Mouse (Mus musculus) neutrophil, adult 5-6 weeks (primary cell): Measurements from ENCODE around the gene Arl14. TPM values are rescaled to one million over a fixed set of nuclear protein-coding genes. Genes with fewer than 3 reads are reported as not detected.
A peak's percentile ranks its signal among the peaks of the same experiment; 100 is the strongest.

Source experiments
- ATAC-seq: fragments of 151-379, 151-347 bp; 2 replicates; pipeline ENCODE4 v1.8.0; 2017; ENCODE audit warnings: mild to moderate bottlenecking, moderate TSS enrichment; ENCODE audit not compliant: insufficient number of reproducible peaks, poor library complexity, low FRiP score, severe bottlenecking; ENCODE audit errors: extremely low read depth
- total RNA-seq: library from RNA; stranded (forward); fragments of 200-1000 nt; gene quantifications from 2 replicates; pipeline ENCODE4 v1.2.3, GENCODE M21; 2017

Gene Arl14
- total RNA-seq: not detected in 2 replicates

DNA sequence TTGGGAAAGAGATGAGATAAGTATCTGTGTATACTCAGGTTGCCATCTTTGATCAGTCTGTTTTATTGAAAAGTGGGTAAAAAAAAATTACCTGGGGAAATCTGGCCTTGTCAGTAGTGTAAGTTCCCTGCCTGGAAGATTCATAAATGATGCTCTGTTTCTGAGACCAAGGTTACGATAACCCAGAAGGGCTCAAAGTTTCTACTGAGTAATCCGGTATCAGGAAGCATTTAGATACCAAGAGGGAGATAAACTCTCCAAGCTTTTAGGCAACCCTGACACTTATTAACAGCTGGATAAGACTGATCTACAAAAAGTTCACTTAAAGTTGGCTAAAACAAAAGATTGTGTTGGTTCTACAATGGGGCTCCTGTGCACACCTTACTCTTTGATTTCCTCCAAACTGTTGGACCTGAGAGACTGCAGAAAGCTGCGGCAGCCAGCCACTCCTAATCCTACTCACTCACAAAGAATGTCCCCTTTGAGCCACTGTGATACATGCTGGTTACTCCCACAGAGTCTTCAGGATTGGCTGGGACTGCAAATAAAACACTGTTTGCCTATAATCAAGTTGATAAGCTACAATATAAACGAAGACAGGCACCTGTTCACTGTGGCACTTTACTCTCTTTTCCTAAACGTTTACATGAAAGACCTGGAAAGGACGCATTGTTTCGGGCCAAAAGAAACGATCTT lies at the start of gene Arl14:
Arl14 (plus strand) TSS at position 614 of the 696 bp plus-strand sequence.
- ATAC-seq: no peak

DNA sequence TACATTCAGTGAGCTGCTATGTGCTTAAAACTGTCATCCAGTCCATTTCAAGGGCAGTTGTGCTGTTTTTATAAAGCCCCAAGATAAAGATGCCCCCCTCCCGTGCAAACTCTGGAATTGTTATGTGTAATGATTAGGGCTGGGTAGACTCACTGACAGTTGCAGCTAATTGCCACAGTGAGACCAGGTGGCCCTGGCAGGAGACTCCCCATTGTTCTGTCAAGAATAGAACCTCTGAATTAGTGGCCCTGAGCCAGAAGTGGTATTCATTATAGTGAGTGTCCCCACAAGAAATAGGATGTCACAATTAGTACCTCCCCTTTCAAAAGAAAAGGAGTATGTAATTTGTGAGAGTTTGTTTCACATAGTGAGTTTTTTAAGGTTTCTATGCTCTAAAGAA lies 47.0 kb upstream of the Arl14 start:
- no peak for ATAC-seq

DNA sequence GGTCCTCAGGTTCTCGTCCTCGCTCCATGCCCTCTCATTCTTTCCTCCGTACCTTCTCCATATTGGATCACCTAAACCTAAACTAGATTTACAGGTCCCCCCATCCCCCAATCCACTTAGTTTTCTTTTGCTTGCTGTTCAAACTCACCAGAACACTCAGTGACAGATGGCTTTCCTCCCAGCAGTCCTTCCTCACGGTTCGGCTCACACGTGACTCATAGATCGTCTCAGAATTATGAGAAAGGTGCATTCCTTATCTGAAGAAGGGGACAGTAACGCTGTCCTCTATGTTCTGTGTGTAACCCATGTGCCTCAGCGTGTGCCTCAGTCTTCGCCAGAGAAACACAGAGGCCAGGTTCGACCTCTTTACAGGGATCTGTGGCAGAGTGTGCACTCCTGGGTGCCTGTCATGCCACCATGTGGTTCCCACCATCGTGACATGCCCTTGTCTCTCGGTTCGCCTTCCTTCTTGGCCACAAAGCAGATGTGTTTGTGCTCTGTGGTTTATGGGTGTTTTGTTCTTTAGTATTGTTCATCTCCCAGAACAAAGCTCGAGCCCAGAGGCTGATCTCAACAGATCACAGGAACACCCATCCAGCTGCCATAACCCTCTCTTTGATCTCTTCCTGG lies 44.9 kb upstream of the Arl14 start:
- peak; percentile 52; the same call in 1 of the 2 replicates for ATAC-seq

DNA sequence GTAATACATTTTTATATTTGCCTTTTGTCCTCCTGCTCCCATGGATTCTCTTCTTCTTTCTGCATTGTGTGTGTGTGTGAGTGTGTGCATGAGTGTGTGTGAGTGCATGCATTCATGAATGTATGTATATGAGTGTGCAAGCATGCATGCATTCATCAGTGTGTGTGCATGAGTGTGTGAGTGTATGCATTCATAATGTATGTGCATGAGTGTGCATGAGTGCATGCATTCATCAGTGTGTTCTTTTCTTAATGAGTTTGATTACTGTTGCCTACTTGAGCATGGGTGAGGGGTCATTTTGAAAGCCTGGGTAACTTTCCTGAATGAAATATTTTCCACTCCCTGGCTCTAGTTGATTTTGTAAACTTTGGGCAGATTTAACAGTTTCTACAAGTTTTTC lies 44.3 kb upstream of the Arl14 start:
- ATAC-seq: no peak

DNA sequence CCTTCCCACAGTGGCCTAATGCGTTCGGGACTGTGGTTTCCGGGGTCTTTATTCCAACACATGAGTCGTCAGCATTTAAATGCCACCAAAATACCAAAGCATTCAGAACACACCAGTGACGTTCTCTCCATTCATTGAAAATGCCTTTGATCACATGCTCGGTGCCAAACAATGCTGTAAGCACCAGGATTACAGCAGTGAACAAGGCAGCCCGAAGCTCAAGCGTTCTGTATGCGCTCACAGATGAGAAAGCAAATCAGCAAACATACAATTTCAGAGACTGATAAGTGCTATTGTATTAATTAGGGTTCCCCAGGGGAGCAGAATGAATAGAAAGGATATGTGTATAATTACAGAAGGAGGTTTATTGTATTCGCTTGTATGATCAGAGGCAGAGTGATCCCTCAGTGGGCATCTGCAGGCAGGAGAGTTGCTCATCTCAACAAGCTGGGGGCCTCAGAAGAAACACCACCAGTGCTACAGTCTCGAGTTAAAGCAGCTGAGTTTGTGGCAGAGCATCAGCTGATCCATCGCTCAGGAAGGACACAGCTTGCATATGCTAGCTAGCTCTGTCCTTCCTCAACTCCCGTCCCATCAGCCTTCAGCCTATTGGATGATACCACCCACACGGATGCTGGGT lies 43.7 kb upstream of the Arl14 start:
- ATAC-seq: no peak

DNA sequence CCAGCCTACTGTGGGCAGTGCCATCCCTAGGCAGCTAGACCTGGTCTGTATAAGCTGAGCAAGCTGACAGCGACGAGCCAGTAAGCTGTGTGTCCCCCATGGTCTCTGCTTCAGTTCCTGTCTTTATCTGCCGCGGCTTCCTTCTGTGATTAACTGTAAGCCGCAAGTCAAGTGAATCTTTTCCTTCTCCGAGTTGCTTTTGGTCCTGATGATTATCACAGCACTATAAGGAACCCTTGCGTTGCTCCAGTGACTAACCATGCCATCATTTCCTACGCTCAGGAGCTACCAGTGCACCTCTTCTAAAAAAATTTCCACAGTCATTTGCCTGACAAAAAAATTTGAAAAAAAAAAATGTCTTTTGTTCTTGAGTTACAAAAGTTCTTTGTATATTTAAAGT lies 40.7 kb upstream of the Arl14 start:
- ATAC-seq: no peak

DNA sequence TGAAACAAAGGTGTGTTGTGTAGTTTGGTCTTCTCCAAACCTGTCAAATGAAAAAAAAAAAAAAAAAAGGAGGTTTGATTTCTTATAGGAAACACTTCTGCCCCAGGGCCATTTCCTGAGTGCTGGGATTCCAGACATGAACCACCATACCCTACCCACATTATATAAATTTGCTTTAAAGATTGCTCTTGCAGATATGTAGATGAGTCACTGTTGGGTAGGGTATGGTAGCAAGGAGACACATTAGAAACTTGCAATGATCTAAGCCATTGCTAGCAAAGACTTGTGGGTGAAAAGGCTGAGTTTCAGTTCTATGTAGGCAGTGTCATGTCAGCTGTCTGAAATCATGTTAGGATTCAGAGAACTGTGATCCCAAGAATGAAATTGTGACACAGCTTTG lies 40.0 kb upstream of the Arl14 start:
- no peak for ATAC-seq

DNA sequence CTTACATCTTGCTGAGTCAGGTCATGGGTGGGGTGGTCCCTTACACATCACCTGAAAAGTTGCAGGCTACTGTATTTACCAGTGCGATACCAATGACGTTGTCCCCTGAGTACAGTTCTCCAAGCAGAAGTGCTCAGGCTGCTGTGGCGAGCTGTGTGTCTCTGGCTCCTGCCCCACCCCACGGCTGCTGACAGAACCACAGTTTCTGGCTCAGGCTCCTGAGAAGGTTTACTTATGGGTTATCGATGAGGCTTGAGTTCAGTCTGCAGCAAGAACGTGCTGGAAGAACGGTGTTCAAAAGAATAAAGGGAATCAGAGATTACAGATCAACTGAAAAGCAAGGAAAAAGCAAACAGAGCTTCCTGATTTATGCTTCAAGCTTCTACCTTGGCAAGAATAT lies 37.0 kb upstream of the Arl14 start:
- ATAC-seq: no peak

DNA sequence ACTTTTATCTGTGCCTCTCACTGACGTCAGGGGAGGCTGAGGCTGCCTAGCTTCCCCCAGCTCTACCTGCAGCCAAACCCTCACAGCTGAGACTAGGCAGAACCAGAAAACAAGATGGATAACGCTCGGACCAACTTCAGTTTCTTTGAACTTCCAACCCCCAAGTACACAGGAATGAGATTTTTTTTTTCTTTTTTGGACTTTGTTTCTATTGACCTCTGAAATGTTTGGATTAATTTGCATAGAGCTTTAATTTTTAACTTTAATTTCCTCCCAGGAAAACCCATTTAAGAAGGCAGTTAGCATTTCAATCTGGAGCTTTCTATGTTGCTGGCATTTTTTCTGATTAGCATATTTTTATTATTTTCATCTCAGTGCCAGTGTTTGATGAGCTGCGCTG lies 36.2 kb upstream of the Arl14 start:
- ATAC-seq: no peak

DNA sequence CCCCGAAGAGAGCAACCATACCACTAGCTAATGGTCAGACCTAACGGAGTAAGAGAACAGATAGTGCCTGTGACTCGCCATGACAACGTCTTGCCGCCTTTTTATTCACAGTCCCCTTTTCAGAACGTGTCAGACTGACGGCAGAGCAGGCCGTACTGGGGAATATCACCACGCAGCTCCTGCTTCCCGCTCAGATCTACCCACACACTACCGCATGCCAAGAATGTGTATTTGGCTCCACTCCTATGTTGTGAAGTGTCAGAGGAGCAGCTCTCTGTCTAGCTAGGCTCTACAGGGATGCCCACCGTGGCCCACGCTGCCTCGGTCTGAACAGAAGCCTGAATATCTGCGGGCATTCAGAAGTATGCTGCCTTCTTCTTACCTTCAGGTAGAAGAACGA lies 35.6 kb upstream of the Arl14 start:
- ATAC-seq: no peak

DNA sequence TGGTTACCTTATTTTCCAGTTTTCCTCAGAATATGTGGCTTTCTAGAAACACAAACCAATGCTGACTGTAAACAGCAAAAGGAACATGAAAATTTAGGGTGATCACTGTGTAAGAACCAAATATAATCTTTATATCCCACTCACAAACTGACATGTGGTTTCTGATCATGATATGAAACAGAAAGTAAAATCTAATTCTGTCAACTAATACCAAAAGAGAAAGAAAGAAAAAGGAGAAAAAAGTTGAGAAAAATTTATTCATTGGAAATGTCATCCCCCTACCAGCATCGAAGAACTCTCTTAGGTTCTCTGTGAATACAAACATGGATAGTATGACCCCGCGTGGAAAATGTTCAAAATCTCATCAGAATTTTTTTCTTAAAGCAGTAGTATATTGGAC lies 29.2 kb upstream of the Arl14 start:
- no peak for ATAC-seq

DNA sequence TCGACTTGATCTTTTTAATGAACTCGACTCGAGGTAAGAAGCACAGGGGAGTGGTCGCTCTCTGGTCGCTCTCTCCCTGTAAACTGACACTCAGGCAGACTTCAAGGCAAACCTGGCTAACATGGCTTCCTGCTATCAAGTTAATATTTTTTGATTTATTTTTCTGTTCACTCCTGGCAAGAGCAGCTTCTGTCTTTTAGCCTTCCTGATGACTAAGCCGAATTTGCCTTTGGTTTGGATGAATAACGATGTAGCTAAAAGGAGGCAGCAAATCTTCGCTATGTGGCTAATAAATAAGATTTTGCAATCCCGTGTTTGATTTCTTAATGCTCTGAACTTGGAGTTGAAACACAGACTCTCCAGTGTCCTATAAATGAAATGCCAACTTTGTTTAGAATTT lies 27.7 kb upstream of the Arl14 start:
- no peak for ATAC-seq

DNA sequence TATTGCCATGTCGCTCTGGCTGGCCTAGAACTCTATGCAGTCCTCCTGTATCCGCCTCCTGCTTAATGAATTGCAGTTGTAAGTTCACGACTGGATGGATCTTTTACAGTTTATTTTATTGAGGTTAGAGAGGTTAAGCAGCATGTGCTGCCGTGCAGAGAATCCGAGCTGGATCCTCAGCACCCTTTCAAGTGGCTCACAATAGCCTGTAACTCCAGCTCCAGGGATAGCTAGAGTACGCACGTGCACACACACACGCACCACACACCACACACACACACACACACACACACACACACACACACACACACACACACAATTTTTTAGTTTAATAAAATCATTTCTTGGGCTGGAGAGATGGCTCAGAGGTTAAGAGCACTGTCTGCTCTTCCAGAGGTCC lies 27.0 kb upstream of the Arl14 start:
- no peak for ATAC-seq

DNA sequence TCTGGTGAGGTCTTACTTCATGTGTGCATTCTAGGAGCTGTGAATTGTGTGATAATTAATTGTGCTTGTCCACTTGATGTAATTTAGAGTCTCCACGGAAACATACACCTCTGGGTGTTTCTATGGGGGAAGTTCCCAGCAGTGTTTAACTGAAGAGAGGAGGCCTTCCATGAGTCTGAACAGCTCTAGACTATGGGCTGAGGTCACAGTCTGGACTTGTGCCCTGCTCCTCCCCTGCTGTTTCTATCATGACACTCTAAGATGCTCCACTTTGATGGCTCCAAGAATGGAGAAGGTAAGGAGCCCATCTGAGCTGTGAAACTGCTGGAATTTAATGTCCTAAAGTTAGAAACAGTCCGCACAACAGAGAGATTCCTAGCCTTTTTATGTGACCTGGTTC lies 24.1 kb upstream of the Arl14 start:
- no peak for ATAC-seq

DNA sequence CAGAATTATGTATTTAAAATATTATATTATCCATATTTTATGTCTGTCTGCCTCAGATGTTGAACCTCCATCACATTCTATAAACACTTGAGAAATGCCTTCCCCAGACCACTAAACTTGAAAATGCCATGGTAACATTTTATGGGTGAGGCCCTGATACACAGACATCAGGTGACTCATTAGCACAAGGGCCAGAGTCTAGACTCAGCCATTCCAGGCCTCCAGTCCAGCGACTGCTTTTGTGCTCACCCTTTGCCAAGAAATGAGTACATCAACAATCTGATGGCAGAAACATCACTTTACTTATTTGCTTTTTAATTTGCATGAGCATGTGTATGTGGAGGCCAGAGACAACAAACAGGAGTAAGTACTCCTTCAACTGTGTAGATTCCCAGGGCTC lies 22.0 kb upstream of the Arl14 start:
- ATAC-seq: no peak

DNA sequence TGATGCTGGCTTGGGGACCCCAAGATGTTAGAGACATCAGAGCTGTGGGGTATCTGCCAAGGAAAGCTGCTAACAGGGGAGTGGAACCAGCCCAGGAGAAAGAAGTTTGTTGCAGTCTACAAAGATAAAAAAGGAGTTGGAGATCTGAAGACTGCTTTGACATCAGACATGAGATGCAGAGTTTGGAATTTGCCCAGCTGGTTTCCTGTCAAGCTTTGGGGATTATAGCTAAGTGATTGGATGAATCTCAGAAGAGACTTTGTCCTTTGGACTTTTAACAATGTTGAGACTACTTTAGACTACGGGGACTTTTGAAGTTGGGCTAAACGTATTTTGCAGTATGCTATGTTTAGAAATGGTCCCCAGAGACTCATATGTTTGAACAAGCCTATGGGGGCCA lies 21.0 kb upstream of the Arl14 start:
- no peak for ATAC-seq

DNA sequence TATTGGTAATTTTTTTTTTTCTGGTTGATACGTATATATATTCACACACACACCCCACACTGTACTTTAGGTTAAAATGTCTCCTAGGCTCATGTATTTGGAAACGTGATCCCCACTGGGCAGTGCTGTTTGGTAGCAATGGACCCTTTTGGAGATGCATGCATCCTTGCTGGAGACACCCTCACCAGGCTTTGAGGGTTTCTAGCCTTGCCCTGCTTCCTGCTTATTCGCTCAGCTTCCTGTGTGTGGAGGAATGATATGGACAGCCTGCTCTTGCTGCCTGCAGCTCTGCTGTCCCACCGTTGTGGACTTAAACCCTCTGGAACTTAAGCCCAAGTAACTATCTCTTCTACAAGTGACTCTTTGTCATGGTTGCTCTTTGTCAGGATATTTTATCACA lies 19.3 kb upstream of the Arl14 start:
- ATAC-seq: no peak

DNA sequence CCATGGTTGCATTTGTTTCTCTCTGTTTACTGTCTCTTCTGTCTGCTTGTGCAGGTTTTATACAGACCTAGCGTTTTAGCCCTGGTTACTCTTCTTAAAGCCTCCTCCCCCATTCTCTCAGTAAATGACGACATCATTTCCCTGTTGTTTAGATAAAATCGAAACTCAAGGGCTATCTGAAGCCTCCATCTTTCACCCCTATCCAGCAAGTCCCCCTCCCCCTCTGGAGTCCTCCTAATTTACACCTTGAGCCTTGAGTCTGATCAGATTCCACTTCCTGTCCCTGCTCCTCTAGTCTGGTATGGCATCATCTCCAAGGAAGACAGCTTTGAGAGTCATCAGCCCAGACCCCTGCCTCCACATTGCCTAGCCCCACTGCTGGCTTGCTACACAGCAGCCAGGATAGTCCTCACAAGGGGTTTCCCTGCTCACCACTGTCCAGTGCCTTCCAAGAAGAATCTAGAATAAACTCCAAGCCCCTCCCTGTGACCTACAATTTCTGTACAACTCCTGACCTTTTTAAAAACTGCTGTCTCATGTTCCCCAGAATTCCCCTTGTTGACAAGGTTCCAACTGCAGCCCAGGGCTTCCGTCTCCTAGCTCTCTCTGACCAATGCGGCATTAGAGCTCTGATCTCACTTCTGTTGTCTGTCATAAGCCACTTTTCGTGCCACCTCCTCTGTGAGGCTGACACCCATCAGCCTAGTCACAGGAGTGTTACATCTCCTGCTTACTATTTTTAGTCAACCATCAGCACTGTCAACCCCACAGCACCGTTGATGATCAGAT lies 16.8 kb upstream of the Arl14 start:
- peak; percentile 56 for ATAC-seq

DNA sequence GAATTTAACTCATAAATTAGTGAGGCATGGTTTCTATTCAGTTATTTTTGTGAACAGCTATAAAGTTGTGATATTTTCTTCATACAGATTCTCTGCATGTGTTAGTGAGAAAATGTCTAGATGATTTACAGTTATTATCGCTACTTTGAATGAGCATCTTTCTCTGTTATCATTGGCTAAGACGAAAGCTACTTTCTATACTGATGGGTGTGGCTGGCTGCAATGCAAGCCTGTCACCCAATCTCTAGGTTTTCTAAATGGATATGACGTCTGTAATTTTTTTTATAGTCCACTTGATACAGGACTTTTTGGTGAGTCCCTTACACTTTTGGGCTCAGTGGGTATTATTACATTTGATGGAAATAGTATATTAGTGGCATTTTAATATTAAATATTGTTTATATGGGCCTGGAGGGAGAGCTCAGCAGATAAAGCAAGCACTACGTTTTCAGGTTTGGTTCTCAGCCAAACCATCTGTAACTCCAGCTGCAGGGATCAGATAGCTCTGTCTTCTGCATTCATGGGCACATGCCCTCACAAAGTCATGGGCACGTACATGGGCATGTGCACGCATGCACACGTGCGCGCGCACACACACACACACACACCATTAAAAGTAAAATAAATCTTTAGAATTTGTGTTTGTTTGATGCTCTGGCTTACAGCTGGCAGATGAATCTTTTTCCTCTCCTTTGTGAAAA lies 15.9 kb upstream of the Arl14 start:
- no peak for ATAC-seq
